Mouse (Mus musculus) embryonic facial prominence, embryonic 13.5 days (tissue): Measurements from ENCODE around the gene Fam117b. TPM values are rescaled to one million over a fixed set of nuclear protein-coding genes. Genes with fewer than 3 reads are reported as not detected.

ENCODE experiments used
- ATAC-seq: fragments of 200-750 bp; cut with Nextera tagmentation; 2 replicates; pipeline ENCODE4 v1.8.0; 2017; ENCODE audit warnings: low read depth; ENCODE audit not compliant: insufficient number of reproducible peaks, insufficient read depth, low FRiP score, low TSS enrichment
- H3K27ac ChIP-seq: fragments of 300-500 bp; sonication (generic); 2 replicates; pipeline ENCODE4 v1.5.1; 2015; ENCODE audit warnings: moderate library complexity, mild to moderate bottlenecking, inconsistent platforms
- H3K27me3 ChIP-seq: fragments of 300-500 bp; sonication (generic); 2 replicates; pipeline ENCODE4 v1.6.1; 2015; ENCODE audit warnings: mild to moderate bottlenecking, inconsistent platforms
- H3K36me3 ChIP-seq: fragments of 300-500 bp; sonication (generic); 2 replicates; pipeline ENCODE4 v1.6.1; 2015; ENCODE audit warnings: mild to moderate bottlenecking, inconsistent platforms
- H3K4me1 ChIP-seq: fragments of 300-500 bp; sonication (generic); 2 replicates; pipeline ENCODE4 v1.6.1; 2015; ENCODE audit warnings: inconsistent platforms
- H3K4me2 ChIP-seq: fragments of 300-500 bp; sonication (generic); 2 replicates; pipeline ENCODE4 v1.6.1; 2015; ENCODE audit warnings: moderate library complexity, mild to moderate bottlenecking, inconsistent platforms
- H3K4me3 ChIP-seq: fragments of 300-500 bp; sonication (generic); 2 replicates; pipeline ENCODE4 v1.5.1; 2015; ENCODE audit warnings: mild to moderate bottlenecking, inconsistent platforms
- H3K9ac ChIP-seq: fragments of 300-500 bp; sonication (generic); 2 replicates; pipeline ENCODE4 v1.6.1; 2015; ENCODE audit warnings: mild to moderate bottlenecking, inconsistent platforms
- H3K9me3 ChIP-seq: fragments of 300-500 bp; sonication (generic); 2 replicates; pipeline ENCODE4 v1.6.1; 2016; ENCODE audit warnings: inconsistent platforms
- WGBS: fragments of 180-500 bp; shearing (Covaris S2); methylation state at CpG from one replicate; pipeline ENCODE4 v1.1.7; 2015; ENCODE audit warnings: mixed read lengths; 5-methylcytosine and 5-hydroxymethylcytosine counted together
- polyA plus RNA-seq: library from polyadenylated mRNA; unstranded; fragments of >200 nt; fragmentation: Nextera tagmentation; extraction: Ambion mirVana; gene quantifications from 2 replicates; pipeline ENCODE4 v1.2.1, GENCODE M21; 2015

Fam117b gene
- polyA plus RNA-seq, 1 experiment from 2014 or later, result 11.0 TPM

GRCm38 (mm10) chr1:60000319-60000718 lies 87.5 kb downstream of the Fam117b start:
- H3K9ac ChIP-seq, result no peak overlapping the region
- no peak overlapping the region for H3K27ac ChIP-seq
- H3K4me1 ChIP-seq, result no peaks in the 10 kb centered on the region
- no peaks in the 10 kb centered on the region for H3K36me3 ChIP-seq
- no peaks in the 10 kb centered on the region for H3K9me3 ChIP-seq
- H3K4me3 ChIP-seq, result no peak overlapping the region
- ATAC-seq, result no peak
- WGBS, result 62% methylated on average over 2 of the region's 2 CpGs
- H3K4me2 ChIP-seq, result no peak overlapping the region
- H3K27me3 ChIP-seq, result no peaks in the 10 kb centered on the region

- no peak for ATAC-seq
- H3K4me2 ChIP-seq, result no peak overlapping the region
- no peaks in the 10 kb centered on the region for H3K27me3 ChIP-seq
- no peaks in the 10 kb centered on the region for H3K36me3 ChIP-seq
- no peak overlapping the region for H3K9ac ChIP-seq
- no peaks in the 10 kb centered on the region for H3K9me3 ChIP-seq
- no peaks in the 10 kb centered on the region for H3K4me1 ChIP-seq
- no peak overlapping the region for H3K4me3 ChIP-seq
- no peak overlapping the region for H3K27ac ChIP-seq
- 92% methylated on average over 10 of the region's 10 CpGs for WGBS
Observed at GRCm38 (mm10) chr1:60007337-60007736, 94.5 kb downstream of the Fam117b start.

GRCm38 (mm10) chr1:60008743-60009142 lies 95.9 kb downstream of the Fam117b start:
- H3K27ac ChIP-seq, result no peak overlapping the region
- no peaks in the 10 kb centered on the region for H3K9me3 ChIP-seq
- H3K4me3 ChIP-seq, result no peak overlapping the region
- H3K36me3 ChIP-seq, result no peaks in the 10 kb centered on the region
- 85% methylated on average over 2 of the region's 2 CpGs for WGBS
- no peak overlapping the region for H3K4me2 ChIP-seq
- ATAC-seq, result no peak
- H3K4me1 ChIP-seq, result no peaks in the 10 kb centered on the region
- H3K9ac ChIP-seq, result no peak overlapping the region
- H3K27me3 ChIP-seq, result no peaks in the 10 kb centered on the region

GRCm38 (mm10) chr1:60013779-60014178 lies 101.0 kb downstream of the Fam117b start:
- Histone ChIP-seq H3K4me2 (no peak overlapping the region), H3K9me3 (no peaks in the 10 kb centered on the region), H3K4me3 (no peak overlapping the region), H3K36me3 (no peaks in the 10 kb centered on the region), H3K27ac (no peak overlapping the region), H3K4me1 (no peaks in the 10 kb centered on the region), H3K27me3 (no peaks in the 10 kb centered on the region), H3K9ac (no peak overlapping the region)
- 88% methylated on average over 10 of the region's 10 CpGs for WGBS
- ATAC-seq, result no peak

GRCm38 (mm10) chr1:60015511-60015910 lies 102.7 kb downstream of the Fam117b start:
- no peaks in the 10 kb centered on the region for H3K27me3 ChIP-seq
- WGBS, result 86% methylated on average over 6 of the region's 6 CpGs
- ATAC-seq, result no peak

GRCm38 (mm10) chr1:60016136-60016611 lies 103.4 kb downstream of the Fam117b start:
- Histone ChIP-seq H3K4me3 (no peak overlapping the region), H3K9me3 (no peaks in the 10 kb centered on the region), H3K36me3 (no peaks in the 10 kb centered on the region), H3K27ac (no peak overlapping the region), H3K27me3 (no peaks in the 10 kb centered on the region), H3K9ac (no peak overlapping the region), H3K4me1 (no peaks in the 10 kb centered on the region), H3K4me2 (no peak overlapping the region)
- WGBS, result 69% methylated on average over 5 of the region's 5 CpGs
- ATAC-seq, result no peak

More at GRCm38 (mm10) chr1:60015511-60015910, 102.7 kb downstream of the Fam117b start:
- Histone ChIP-seq H3K4me2 (no peak overlapping the region), H3K27ac (no peak overlapping the region), H3K4me3 (no peak overlapping the region), H3K36me3 (no peaks in the 10 kb centered on the region), H3K9me3 (no peaks in the 10 kb centered on the region), H3K4me1 (no peaks in the 10 kb centered on the region), H3K9ac (no peak overlapping the region)

- Histone ChIP-seq H3K4me2 (no peak overlapping the region), H3K27me3 (no peaks in the 10 kb centered on the region), H3K9me3 (no peaks in the 10 kb centered on the region), H3K9ac (no peak overlapping the region), H3K4me1 (no peaks in the 10 kb centered on the region), H3K4me3 (no peak overlapping the region), H3K36me3 (no peaks in the 10 kb centered on the region), H3K27ac (no peak overlapping the region)
- WGBS, result 96% methylated on average over 1 of the region's 1 CpGs
- ATAC-seq, result no peak
Observed at GRCm38 (mm10) chr1:60017031-60017469, 104.2 kb downstream of the Fam117b start.

Other genes with a start within 250 kb of the Fam117b start
- 432 and 472 TPM in 2 replicates for gene Sumo1, start 242.2 kb upstream of the Fam117b start, polyA plus RNA-seq
- gene Nop58, start 228.0 kb upstream of the Fam117b start, polyA plus RNA-seq, result 272 and 277 TPM in 2 replicates
- gene Bmpr2, start 149.6 kb upstream of the Fam117b start, polyA plus RNA-seq, result 10.5 and 12.0 TPM in 2 replicates
- gene Ica1l, start 130.2 kb downstream of the Fam117b start, polyA plus RNA-seq, result 1.7 and 2.4 TPM in 2 replicates
- gene Carf, start 185.2 kb downstream of the Fam117b start, polyA plus RNA-seq, result 8.9 and 10.3 TPM in 2 replicates
- 47.4 and 49.9 TPM in 2 replicates for gene Wdr12, start 185.6 kb downstream of the Fam117b start, polyA plus RNA-seq